Mouse (Mus musculus): ENCODE results near the gene Mob4.
"Not testable (repeated sequence)": the region's sequence is repeated elsewhere in the genome, so short reads cannot be mapped to it uniquely, and the experiment has no call there.

The Mob4 gene

GRCm38 (mm10) chr1:55130943-55131401 lies at the start of gene Mob4:
Mob4 (plus strand) TSS chr1:55131231.
- peak; percentile 86 to 90 for DNase-seq (ENCODE audit: low spot score in 2 of 2)

GRCm38 (mm10) chr1:55082106-55082505 lies 48.9 kb upstream of the Mob4 start:
- no peak for DNase-seq (ENCODE audit: low spot score in 2 of 2)

- no peak for DNase-seq (ENCODE audit: low spot score in 2 of 2)
These were observed 45.2 kb upstream of the Mob4 start for GRCm38 (mm10) chr1:55085781-55086366.

- peak; percentile 12 to 13 for DNase-seq (ENCODE audit: low spot score in 2 of 2)
These were observed 44.1 kb upstream of the Mob4 start for GRCm38 (mm10) chr1:55086868-55087400.

GRCm38 (mm10) chr1:55087401-55087904 lies 43.6 kb upstream of the Mob4 start:
- peak; percentile 61 to 73 for DNase-seq (ENCODE audit: low spot score in 2 of 2)

GRCm38 (mm10) chr1:55087932-55088610 lies 43.0 kb upstream of the Mob4 start, which contains the start of the genes Hspe1 and Hspd1:
Hspe1 (plus strand) TSS chr1:55088132.
Hspd1 (minus strand) TSS chr1:55088243.
- DNase-seq (ENCODE audit: low spot score in 2 of 2), result peak; percentile 97 to 99

GRCm38 (mm10) chr1:55088611-55089497 lies 42.2 kb upstream of the Mob4 start:
- no peak for DNase-seq (ENCODE audit: low spot score in 2 of 2)

GRCm38 (mm10) chr1:55089498-55090064 lies 41.5 kb upstream of the Mob4 start:
- DNase-seq (ENCODE audit: low spot score in 2 of 2), result no peak

- no peak for DNase-seq (ENCODE audit: low spot score in 2 of 2)
These were observed 39.0 kb upstream of the Mob4 start for GRCm38 (mm10) chr1:55092056-55092455.

GRCm38 (mm10) chr1:55092469-55092868 lies 38.6 kb upstream of the Mob4 start:
- DNase-seq (ENCODE audit: low spot score in 2 of 2), result no peak

GRCm38 (mm10) chr1:55106919-55107585 lies 24.0 kb upstream of the Mob4 start:
- no peak for DNase-seq (ENCODE audit: low spot score in 2 of 2)

GRCm38 (mm10) chr1:55107644-55108043 lies 23.4 kb upstream of the Mob4 start:
- DNase-seq (ENCODE audit: low spot score in 2 of 2), result no peak

- no peak for DNase-seq (ENCODE audit: low spot score in 2 of 2)
These were observed 22.6 kb upstream of the Mob4 start for GRCm38 (mm10) chr1:55108473-55108872.

- no peak for DNase-seq (ENCODE audit: low spot score in 2 of 2)
These were observed 21.8 kb upstream of the Mob4 start for GRCm38 (mm10) chr1:55109066-55109766.

GRCm38 (mm10) chr1:55123046-55123445 lies 8.0 kb upstream of the Mob4 start:
- DNase-seq (ENCODE audit: low spot score in 2 of 2), result no peak

GRCm38 (mm10) chr1:55123561-55123960 lies 7.5 kb upstream of the Mob4 start:
- no peak for DNase-seq (ENCODE audit: low spot score in 2 of 2)

- not testable (repeated sequence) for DNase-seq (ENCODE audit: low spot score in 2 of 2)
These were observed 6.9 kb upstream of the Mob4 start for GRCm38 (mm10) chr1:55124136-55124535.

GRCm38 (mm10) chr1:55129716-55130115 lies 1.3 kb upstream of the Mob4 start:
- DNase-seq (ENCODE audit: low spot score in 2 of 2), result no peak

GRCm38 (mm10) chr1:55130190-55130916 lies 678 bp upstream of the Mob4 start:
- no peak for DNase-seq (ENCODE audit: low spot score in 2 of 2)
